Mouse (Mus musculus) limb, embryonic 14.5 days (tissue): Measurements from ENCODE around the gene Skor1. TPM values are rescaled to one million over a fixed set of nuclear protein-coding genes. Genes with fewer than 3 reads are reported as not detected.

Source experiments
- ATAC-seq: fragments of 200-750 bp; cut with Nextera tagmentation; 2 replicates; pipeline ENCODE4 v1.8.0; 2017; ENCODE audit warnings: low read depth, moderate number of reproducible peaks, moderate TSS enrichment; ENCODE audit not compliant: low FRiP score
- DNase-seq: peaks from one replicate; pipeline ENCODE4 v3.0.0-alpha.2; 2015; ENCODE audit warnings: low spot score
- H3K27ac ChIP-seq: fragments of 300-500 bp; sonication (generic); replicated peaks from 2 replicates; pipeline ENCODE4 v1.5.1; 2014; ENCODE audit warnings: low read depth, mild to moderate bottlenecking, low read length, moderate library complexity, mixed read lengths
- H3K27me3 ChIP-seq: fragments of 300-500 bp; sonication (generic); 2 replicates; pipeline ENCODE4 v1.6.1; 2014; ENCODE audit warnings: low read length, mixed read lengths; ENCODE audit not compliant: control insufficient read depth, insufficient read depth
- H3K36me3 ChIP-seq: fragments of 300-500 bp; sonication (generic); 2 replicates; pipeline ENCODE4 v1.6.1; 2014; ENCODE audit warnings: mild to moderate bottlenecking, low read length, moderate library complexity, mixed read lengths; ENCODE audit not compliant: control insufficient read depth, insufficient read depth
- H3K4me1 ChIP-seq: fragments of 300-500 bp; sonication (generic); 2 replicates; pipeline ENCODE4 v1.6.1; 2014; ENCODE audit warnings: antibody characterized with exemption, low read length, mixed read lengths; ENCODE audit not compliant: control insufficient read depth, insufficient read depth
- H3K4me2 ChIP-seq: fragments of 300-500 bp; sonication (generic); replicated peaks from 2 replicates; pipeline ENCODE4 v1.6.1; 2014; ENCODE audit warnings: low read depth, mild to moderate bottlenecking, low read length, moderate library complexity; ENCODE audit not compliant: severe bottlenecking
- H3K4me3 ChIP-seq: fragments of 300-500 bp; sonication (generic); replicated peaks from 2 replicates; pipeline ENCODE4 v1.5.1; 2014; ENCODE audit warnings: low read length
- H3K9ac ChIP-seq: fragments of 300-500 bp; sonication (generic); 2 replicates; pipeline ENCODE4 v1.6.1; 2014; ENCODE audit warnings: mild to moderate bottlenecking, low read depth, low read length, moderate library complexity; ENCODE audit not compliant: severe bottlenecking
- H3K9me3 ChIP-seq: fragments of 300-500 bp; sonication (generic); 2 replicates; pipeline ENCODE4 v1.6.1; 2016; ENCODE audit warnings: low read length; ENCODE audit not compliant: control insufficient read depth
- POLR2A ChIP-seq: fragments of 200-500 bp; IDR thresholded peaks from 2 replicates; pipeline ENCODE4 v1.8.0; 2012; ENCODE audit warnings: inconsistent platforms, mild to moderate bottlenecking, moderate library complexity, borderline replicate concordance; ENCODE audit not compliant: insufficient read depth, insufficient read length; ENCODE audit errors: extremely low read depth
- WGBS: fragments of 180-500 bp; shearing (Covaris S2); extraction: QIAGEN DNeasy Blood & Tissue Kit; methylation state at CpG from one replicate; pipeline ENCODE4 v1.1.7; 2014; 5-methylcytosine and 5-hydroxymethylcytosine counted together
- polyA plus RNA-seq, 2 experiments: library from polyadenylated mRNA; depleted of rRNA in 1 of 2; stranded (reverse) in 1 of 2; unstranded in 1 of 2; fragments of >200 nt; fragmentation: Nextera tagmentation in 1 of 2; extraction: Ambion mirVana in 1 of 2; gene quantifications; 2 replicates each; pipeline versions ENCODE4 v1.2.1 to v1.2.3; 2012 to 2014

Gene Skor1
- polyA plus RNA-seq, 2 experiments = 0.11 TPM; not detected in 1

- Histone ChIP-seq H3K4me3 (no peak overlapping the region), H3K4me2 (no peak overlapping the region), H3K4me1 (peaks cover 5% of the 10 kb centered on the region), H3K9ac (no peak overlapping the region), H3K9me3 (no peaks in the 10 kb centered on the region), H3K36me3 (no peaks in the 10 kb centered on the region), H3K27ac (no peak overlapping the region), H3K27me3 (peaks cover 83% of the 10 kb centered on the region)
- ATAC-seq (no peak), DNase-seq (no peak)
- no peak for TF ChIP-seq POLR2A
- 2% methylated on average over 6 of the region's 6 CpGs for WGBS
Measured at GRCm38 (mm10) chr9:63137615-63137915, 11.2 kb downstream of the Skor1 start.

DNA sequence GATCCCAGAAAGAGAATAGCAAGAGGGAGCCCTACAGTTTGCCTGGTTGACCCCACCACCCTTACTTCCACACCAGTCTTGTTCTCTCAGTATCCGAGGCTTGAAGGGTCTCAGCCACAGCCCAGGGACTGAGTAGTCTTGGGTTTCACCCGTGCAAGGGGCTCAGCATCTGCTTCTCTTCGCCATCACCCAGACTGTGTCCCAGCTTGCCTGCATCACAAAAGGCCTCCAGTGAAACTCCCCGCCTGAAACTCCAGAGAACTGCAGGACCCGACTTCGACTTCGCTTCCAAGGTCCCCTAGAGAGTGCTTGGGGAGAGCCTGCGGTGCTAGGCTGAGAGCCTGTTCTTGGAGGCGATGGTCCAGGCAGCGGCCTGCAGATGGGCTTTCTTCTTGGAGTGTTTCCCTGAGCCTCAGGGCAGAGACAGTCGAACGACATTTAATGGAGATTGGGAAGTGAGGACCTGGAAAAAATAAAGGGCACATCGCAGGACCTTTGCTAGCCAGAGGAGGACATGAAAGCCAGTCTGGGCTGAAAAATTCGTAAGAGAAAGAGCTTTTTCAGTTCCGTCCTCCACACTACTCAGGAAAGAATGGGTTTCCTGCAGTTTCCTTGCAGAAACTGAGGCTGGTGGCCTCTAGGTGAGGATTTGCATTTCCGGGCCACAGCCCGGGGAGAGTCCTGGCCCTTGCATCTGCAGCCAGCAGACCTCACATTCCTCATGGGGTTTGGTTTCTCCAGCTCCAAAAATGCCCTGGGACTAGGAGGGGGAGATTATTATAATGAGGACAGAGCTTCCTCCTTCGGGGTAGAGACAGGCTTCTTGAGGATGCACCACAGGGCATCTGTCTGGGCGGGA lies 11.8 kb downstream of the Skor1 start:
- Histone ChIP-seq H3K27ac (no peak overlapping the region), H3K4me2 (no peak overlapping the region), H3K4me1 (peaks cover 8% of the 10 kb centered on the region), H3K27me3 (peaks cover 77% of the 10 kb centered on the region), H3K9me3 (no peaks in the 10 kb centered on the region), H3K36me3 (no peaks in the 10 kb centered on the region), H3K9ac (no peak overlapping the region), H3K4me3 (no peak overlapping the region)
- WGBS = 4% methylated on average over 19 of the region's 19 CpGs
- ATAC-seq (no peak), DNase-seq (no peak)
- TF ChIP-seq POLR2A = no peak

DNA sequence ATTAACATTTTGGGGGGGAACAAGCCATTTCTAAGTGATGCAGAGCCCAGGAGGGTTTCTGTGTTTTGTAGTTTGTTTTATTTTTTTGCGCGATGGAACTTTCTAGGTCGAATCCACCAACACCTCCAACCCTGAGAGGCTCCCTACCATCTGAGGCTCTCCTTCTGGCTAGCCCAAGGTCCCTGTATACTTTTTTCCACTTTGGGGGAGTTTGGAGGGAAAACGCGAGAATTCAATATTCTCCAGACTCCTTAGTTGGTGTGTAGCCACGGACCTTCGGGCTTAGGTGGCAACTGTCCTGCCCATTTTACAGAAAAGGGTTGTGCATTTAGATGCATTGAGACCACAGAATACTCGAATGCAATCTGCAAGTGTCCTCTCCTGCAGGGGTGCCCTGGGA lies 12.5 kb downstream of the Skor1 start:
- 5% methylated on average over 8 of the region's 8 CpGs for WGBS

GRCm38 (mm10) chr9:63135801-63136200 lies 13.0 kb downstream of the Skor1 start:
- H3K4me3 ChIP-seq = peak overlapping the region; percentile 30
- H3K36me3 ChIP-seq = no peaks in the 10 kb centered on the region
- H3K4me1 ChIP-seq = peaks cover 14% of the 10 kb centered on the region
- peaks cover 65% of the 10 kb centered on the region for H3K27me3 ChIP-seq
- DNase-seq (peak; percentile 47), ATAC-seq (no peak)
- no peak overlapping the region for H3K27ac ChIP-seq
- H3K9me3 ChIP-seq = no peaks in the 10 kb centered on the region
- peak overlapping the region; percentile 51 for H3K4me2 ChIP-seq
- TF ChIP-seq POLR2A = no peak
- 0 out of 2 replicates have a peak overlapping the region, but pooled peaks have one; percentile 35 for H3K9ac ChIP-seq
- WGBS = under 1% methylated on average over 16 of the region's 16 CpGs

More for the DNA sequence above, 12.5 kb downstream of the Skor1 start:
- Histone ChIP-seq H3K36me3 (no peaks in the 10 kb centered on the region), H3K27me3 (peaks cover 69% of the 10 kb centered on the region), H3K4me3 (no peak overlapping the region), H3K4me2 (peak overlapping the region; percentile 51; the same call in 1 of the 2 replicates), H3K9ac (no peak overlapping the region), H3K9me3 (no peaks in the 10 kb centered on the region), H3K4me1 (peaks cover 13% of the 10 kb centered on the region), H3K27ac (no peak overlapping the region)
- DNase-seq (no peak), ATAC-seq (no peak)
- no peak for TF ChIP-seq POLR2A

GRCm38 (mm10) chr9:63135356-63135755 lies 13.4 kb downstream of the Skor1 start:
- H3K27ac ChIP-seq = no peak overlapping the region
- H3K36me3 ChIP-seq = no peaks in the 10 kb centered on the region
- DNase-seq (no peak), ATAC-seq (no peak)
- H3K9me3 ChIP-seq = no peaks in the 10 kb centered on the region
- TF ChIP-seq POLR2A = no peak
- 2% methylated on average over 11 of the region's 11 CpGs for WGBS
- peaks cover 14% of the 10 kb centered on the region for H3K4me1 ChIP-seq
- H3K4me3 ChIP-seq = peak overlapping the region; percentile 30
- H3K27me3 ChIP-seq = peaks cover 63% of the 10 kb centered on the region
- H3K9ac ChIP-seq = 0 out of 2 replicates have a peak overlapping the region, but pooled peaks have one; percentile 35
- peak overlapping the region; percentile 51 for H3K4me2 ChIP-seq

DNA sequence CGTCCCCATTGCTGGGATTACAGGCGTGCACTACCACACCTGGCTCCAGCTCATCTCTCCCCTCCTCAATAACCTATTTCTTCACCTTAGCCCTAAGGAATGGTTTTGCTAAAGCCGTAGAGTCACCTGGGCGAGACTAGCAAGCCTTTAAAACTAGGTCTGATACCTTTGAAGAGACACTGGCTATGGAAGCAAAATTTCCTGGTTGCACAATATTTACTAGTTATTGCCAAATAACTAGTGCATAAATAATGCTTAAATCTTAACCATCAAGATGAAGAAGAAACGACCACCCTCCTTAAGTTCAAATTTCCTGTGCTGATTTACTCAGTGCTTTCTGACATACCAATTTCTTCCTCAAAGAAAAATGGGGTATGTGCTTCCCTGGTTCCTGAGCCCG lies 15.1 kb downstream of the Skor1 start:
- Histone ChIP-seq H3K4me2 (peak overlapping the region; percentile 84), H3K27me3 (peaks cover 47% of the 10 kb centered on the region), H3K27ac (no peak overlapping the region), H3K4me1 (peaks cover 14% of the 10 kb centered on the region; the same call in 1 of the 2 replicates), H3K9ac (no peak overlapping the region), H3K4me3 (peak overlapping the region; percentile 67), H3K36me3 (no peaks in the 10 kb centered on the region), H3K9me3 (no peaks in the 10 kb centered on the region)
- 10% methylated on average over 6 of the region's 6 CpGs for WGBS
- DNase-seq (no peak), ATAC-seq (no peak)
- no peak for TF ChIP-seq POLR2A
